8 mouse cellular contexts compared by ENCODE assay signal in the genomic region with DNA sequence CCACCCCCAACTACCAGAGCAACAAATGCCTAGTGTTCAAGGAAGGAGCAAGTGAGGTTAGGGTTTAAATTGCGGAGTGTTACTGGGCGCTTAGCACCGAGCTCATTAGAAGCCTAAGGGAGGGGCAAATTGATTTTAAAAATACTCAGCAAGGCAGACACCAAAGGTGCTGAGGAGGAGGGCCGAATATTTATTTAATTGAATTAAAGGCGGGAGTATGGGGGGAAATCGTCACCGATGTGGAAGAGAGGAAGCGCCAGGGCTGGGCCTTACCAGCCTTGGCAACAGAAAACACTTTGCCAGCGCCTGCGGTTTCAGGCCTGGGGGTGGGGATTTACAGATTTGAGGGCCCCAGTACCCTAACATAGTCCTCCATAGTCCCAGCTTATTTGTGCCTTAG. TPM values are rescaled to one million over a fixed set of nuclear protein-coding genes. Genes with fewer than 3 reads are reported as not detected.
DNase-seq lines count a peak whose midpoint lies in the region; ATAC-seq and TF ChIP-seq lines count a peak whose summit lies in the region.

No protein-coding gene starts in this region.

- peak overlapping the region; percentile 96; the same call in 1 of the 2 replicates for H3K27ac ChIP-seq in lung, embryonic 14.5 days (ENCODE audit: low read depth)
- peak overlapping the region; percentile 93 for H3K27ac ChIP-seq in forebrain, postnatal 0 days (ENCODE audit: low read depth, low read length)
- H3K27ac ChIP-seq in layer of hippocampus, adult 2 months = peak overlapping the region; percentile 91
- peak overlapping the region; percentile 55 for H3K27ac ChIP-seq in small intestine, adult 2 months (ENCODE audit: insufficient read depth, low read depth, low read length)

- no peak for TF ChIP-seq POLR2A in small intestine, adult 2 months (IDR thresholded peaks at IDR 0.05; ENCODE audit: low read depth, low read length)

- peak; percentile 5; the same call in 1 of the 2 replicates for ATAC-seq in lung, embryonic 14.5 days (ENCODE audit: insufficient read depth)
- 0 out of 2 replicates have a peak, but pooled peaks have one; percentile 10 for ATAC-seq in cerebellum, adult (ENCODE audit: insufficient number of reproducible peaks, low FRiP score, low TSS enrichment)
- ATAC-seq in forebrain, postnatal 0 days = peak; percentile 30

- peak overlapping the region; percentile 61 for H3K4me3 ChIP-seq in lung, embryonic 14.5 days (ENCODE audit: low read depth, low read length)
- peak overlapping the region; percentile 60 for H3K4me3 ChIP-seq in forebrain, postnatal 0 days (ENCODE audit: low read depth, low read length)
- peak overlapping the region; percentile 72 for H3K4me3 ChIP-seq in layer of hippocampus, adult 2 months
- peak overlapping the region; percentile 94 for H3K4me3 ChIP-seq in megakaryocyte, embryonic 14.5 days (replicated peaks)
- peak overlapping the region; percentile 94; the same call in 1 of the 2 replicates for H3K4me3 ChIP-seq in small intestine, adult 2 months (ENCODE audit: low read depth, low read length)

- H3K4me2 ChIP-seq in lung, embryonic 14.5 days = peak overlapping the region; percentile 70
- H3K4me2 ChIP-seq in forebrain, postnatal 0 days (ENCODE audit: low read depth) = peak overlapping the region; percentile 59

- no peaks in the 10 kb centered on the region for H3K9me3 ChIP-seq in lung, embryonic 14.5 days (ENCODE audit: low read depth, low read length)
- H3K9me3 ChIP-seq in forebrain, postnatal 0 days (ENCODE audit: low read length) = no peaks in the 10 kb centered on the region
- peaks cover 6% of the 10 kb centered on the region; the same call in 1 of the 2 replicates for H3K9me3 ChIP-seq in megakaryocyte, embryonic 14.5 days

- 0 out of 2 replicates have a peak, but pooled peaks cover 3% of the 10 kb centered on the region for H3K4me1 ChIP-seq in lung, embryonic 14.5 days (ENCODE audit: insufficient read depth)
- H3K4me1 ChIP-seq in forebrain, postnatal 0 days (ENCODE audit: insufficient read depth) = no peaks in the 10 kb centered on the region
- H3K4me1 ChIP-seq in megakaryocyte, embryonic 14.5 days = peaks cover 9% of the 10 kb centered on the region; the same call in 1 of the 2 replicates
- 0 out of 2 replicates have a peak, but pooled peaks cover 10% of the 10 kb centered on the region for H3K4me1 ChIP-seq in small intestine, adult 2 months (ENCODE audit: control insufficient read depth, insufficient read depth, insufficient read length, low read length)

- TF ChIP-seq CTCF in lung, embryonic 14.5 days (IDR thresholded peaks at IDR 0.05; ENCODE audit: low read depth) = no peak
- TF ChIP-seq CTCF in forebrain, postnatal 0 days (IDR thresholded peaks at IDR 0.05; ENCODE audit: low read depth) = no peak
- no peak for TF ChIP-seq CTCF in layer of hippocampus, adult 2 months (conservative IDR thresholded peaks at IDR 0.05)
- TF ChIP-seq CTCF in small intestine, adult 2 months (IDR thresholded peaks at IDR 0.05; ENCODE audit: extremely low read depth, insufficient read length, insufficient replicate concordance, low read depth, low read length) = no peak

- H3K9ac ChIP-seq in lung, embryonic 14.5 days = no peak overlapping the region
- peak overlapping the region; percentile 72 for H3K9ac ChIP-seq in forebrain, postnatal 0 days

- 11% methylated on average over 10 of the region's 10 CpGs for WGBS in lung, embryonic 14.5 days
- WGBS in forebrain, postnatal 0 days = 25% methylated on average over 10 of the region's 10 CpGs
- WGBS in small intestine, adult 2 months = 17% methylated on average over 10 of the region's 10 CpGs

- DNase-seq in lung, embryonic 14.5 days = peak; percentile 19
- DNase-seq in lung, postnatal 10 days = no peak
- peak; percentile 54 for DNase-seq in forebrain, postnatal 0 days
- DNase-seq in layer of hippocampus, adult 2 months (ENCODE audit: low spot score in 2 of 2) = no peak
- no peak for DNase-seq in urinary bladder, postnatal 4 days (ENCODE audit: low spot score in 2 of 2)

- no peaks in the 10 kb centered on the region for H3K27me3 ChIP-seq in lung, embryonic 14.5 days (ENCODE audit: insufficient read depth, low read length)
- no peaks in the 10 kb centered on the region for H3K27me3 ChIP-seq in forebrain, postnatal 0 days (ENCODE audit: insufficient read depth, low read length)
- peaks cover 6% of the 10 kb centered on the region for H3K27me3 ChIP-seq in megakaryocyte, embryonic 14.5 days (replicated peaks)
- H3K27me3 ChIP-seq in small intestine, adult 2 months (ENCODE audit: control insufficient read depth, insufficient read depth, low read length) = no peaks in the 10 kb centered on the region

- no peaks in the 10 kb centered on the region for H3K36me3 ChIP-seq in lung, embryonic 14.5 days (ENCODE audit: insufficient read depth)
- no peaks in the 10 kb centered on the region for H3K36me3 ChIP-seq in forebrain, postnatal 0 days (ENCODE audit: insufficient read depth)
- H3K36me3 ChIP-seq in megakaryocyte, embryonic 14.5 days (replicated peaks; ENCODE audit: low read length) = no peaks in the 10 kb centered on the region
- no peaks in the 10 kb centered on the region for H3K36me3 ChIP-seq in small intestine, adult 2 months (ENCODE audit: control insufficient read depth, insufficient read depth, low read length)

RNA-seq across cellular contexts. Expression of gene Tbl1x, which starts 1.0 kb away (rescaled TPM):
- polyA plus RNA-seq in lung, embryonic 14.5 days (2014; fragmentation: Nextera tagmentation; extraction: Ambion mirVana) = 82.8 and 83.0 TPM in 2 replicates
- 60.8 and 67.2 TPM in 2 replicates for total RNA-seq in forebrain, postnatal 0 days (2014; rRNA removed)
- polyA plus RNA-seq in forebrain, postnatal 0 days (2015; fragmentation: Nextera tagmentation; extraction: Ambion mirVana) = 24.9 and 37.0 TPM in 2 replicates
- total RNA-seq in layer of hippocampus, adult 2 months (2021) = 10 to 100 TPM; 30.0 to 30.6 TPM
- 1.6 and 2.8 TPM in 2 replicates for polyA plus RNA-seq in megakaryocyte, embryonic 14.5 days (2012; ENCODE audit: insufficient read depth, low replicate concordance)
- 4.4 and 6.4 TPM in 2 replicates for polyA plus RNA-seq in small intestine, adult 2 months (2012; rRNA removed)

Comparison
In these comparisons a context has a peak if more than half of its experiments do, and no peak if none do; other contexts are left out.
1. DNase-seq: peak in lung, embryonic 14.5 days (single experiment) and forebrain, postnatal 0 days (single experiment); none in lung, postnatal 10 days (single experiment), layer of hippocampus, adult 2 months (0 of 2) and urinary bladder, postnatal 4 days (0 of 2).
2. Peak in every context shown above with its lines, with median percentiles within 50 percentile points of each other: ATAC-seq, H3K27ac ChIP-seq and H3K4me3 ChIP-seq.